Mouse (Mus musculus): ENCODE results near the gene Ubald1. TPM values are rescaled to one million over a fixed set of nuclear protein-coding genes. Genes with fewer than 3 reads are reported as not detected.

Gene Ubald1
- polyA plus RNA-seq, 1 experiment, result 38.1 TPM

DNA sequence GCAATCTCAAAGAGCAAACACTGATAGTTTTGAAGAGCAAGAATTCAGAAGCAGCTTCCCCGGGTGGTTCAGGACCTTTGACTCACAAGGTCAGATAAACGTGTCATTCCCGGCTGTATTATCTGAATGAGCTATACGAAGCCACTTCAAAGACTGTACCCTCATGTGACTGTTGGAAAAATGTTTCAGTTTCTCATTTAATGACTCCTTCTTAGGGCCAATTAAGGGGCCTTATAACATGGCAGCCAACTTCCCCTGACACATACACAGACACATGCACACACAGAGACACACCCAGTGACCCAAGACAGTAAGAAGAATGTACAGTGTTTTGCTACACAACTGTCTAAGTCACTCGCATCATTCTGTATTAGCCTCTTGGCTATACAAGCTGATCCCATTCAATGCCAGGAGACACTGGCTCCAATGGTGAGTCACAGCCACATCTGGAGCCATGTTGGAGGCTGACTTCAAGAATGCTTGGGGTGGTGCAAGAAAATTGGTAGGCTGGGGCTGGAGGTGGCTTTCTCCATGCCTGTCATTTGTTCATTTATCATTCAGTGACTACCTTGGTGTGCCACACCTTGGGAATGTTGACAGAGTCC is 25.0 kb downstream of the Ubald1 start:
- H3K4me3 ChIP-seq (replicated peaks; ENCODE audit: control insufficient read depth, low read depth, low read length), result no peak overlapping the region
- no peak overlapping the region for H3K27ac ChIP-seq (ENCODE audit: control insufficient read depth, insufficient read depth, low read depth, low read length, poor library complexity)
- H3K4me1 ChIP-seq (ENCODE audit: control insufficient read depth, insufficient read depth, low read length), result no peaks in the 10 kb centered on the region
- 83% methylated on average over 5 of the region's 5 CpGs for WGBS
- TF ChIP-seq CTCF (IDR thresholded peaks at IDR 0.05; ENCODE audit: control insufficient read depth, insufficient read depth, low read length) (no peak), POLR2A (IDR thresholded peaks at IDR 0.05; ENCODE audit: borderline replicate concordance, control insufficient read depth, low read depth, low read length) (no peak)

DNA sequence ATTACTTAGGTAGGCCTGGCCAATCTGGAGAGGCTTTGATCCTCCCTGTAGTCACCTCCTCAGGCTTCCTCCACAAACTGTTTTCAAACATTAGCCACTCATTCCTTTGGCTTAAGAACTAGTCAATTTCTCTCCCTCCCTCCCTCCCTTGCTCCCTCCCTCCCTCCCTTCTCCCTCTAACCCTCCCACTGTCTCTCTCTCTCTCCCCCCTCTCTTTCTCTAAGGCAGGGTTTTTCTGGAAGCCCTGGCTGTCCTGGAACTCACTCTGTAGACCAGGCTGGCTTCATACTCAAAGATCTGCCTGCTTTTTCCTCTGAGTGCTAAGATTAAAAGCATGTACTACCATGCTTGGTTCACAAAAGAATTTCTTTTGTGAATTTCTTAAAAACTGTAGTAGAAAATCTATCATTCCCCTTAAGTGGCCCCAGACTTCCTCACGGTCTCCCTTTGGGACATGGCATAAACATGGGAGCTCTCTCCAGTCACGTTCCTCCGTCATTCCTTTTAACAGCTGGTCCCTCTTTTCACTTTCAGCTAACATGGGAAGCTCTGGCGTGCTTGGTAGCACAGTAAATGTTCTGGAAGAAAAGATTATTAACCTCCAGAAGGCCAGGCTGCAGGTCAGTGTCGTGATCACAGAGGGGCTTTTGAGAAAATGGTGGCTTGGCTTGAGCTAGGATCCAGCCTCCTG is 29.0 kb downstream of the Ubald1 start:
- 81% methylated on average over 5 of the region's 5 CpGs for WGBS
- Histone ChIP-seq H3K4me3 (replicated peaks; ENCODE audit: control insufficient read depth, low read depth, low read length) (no peak overlapping the region), H3K4me1 (ENCODE audit: control insufficient read depth, insufficient read depth, low read length) (no peaks in the 10 kb centered on the region; the same call in 1 of the 2 replicates), H3K27ac (ENCODE audit: control insufficient read depth, insufficient read depth, low read depth, low read length, poor library complexity) (no peak overlapping the region)
- no peak for TF ChIP-seq POLR2A (IDR thresholded peaks at IDR 0.05; ENCODE audit: borderline replicate concordance, control insufficient read depth, low read depth, low read length)
- TF ChIP-seq CTCF (IDR thresholded peaks at IDR 0.05; ENCODE audit: control insufficient read depth, insufficient read depth, low read length), result no peak

DNA sequence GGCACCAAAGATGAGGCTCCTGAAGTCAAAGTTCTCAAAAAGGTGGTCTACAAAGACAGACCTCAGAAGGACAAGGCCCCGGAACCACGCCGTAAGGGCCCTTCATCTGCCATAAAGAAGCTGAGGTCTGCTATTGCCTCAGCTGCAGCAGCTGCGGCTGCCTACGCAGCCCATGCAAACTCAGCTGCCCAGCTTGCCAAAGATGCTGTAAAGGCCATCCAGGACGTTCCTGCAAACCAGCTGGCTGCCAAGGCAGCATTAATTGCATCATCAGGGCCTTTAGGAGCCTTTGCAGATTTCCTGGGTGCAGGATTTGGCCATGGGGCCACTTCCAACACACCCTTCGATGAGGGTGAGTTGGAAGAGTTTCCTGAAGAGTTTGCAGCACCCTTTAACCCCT is 29.8 kb downstream of the Ubald1 start:
- H3K4me1 ChIP-seq (ENCODE audit: control insufficient read depth, insufficient read depth, low read length), result no peaks in the 10 kb centered on the region; the same call in 1 of the 2 replicates
- TF ChIP-seq POLR2A (IDR thresholded peaks at IDR 0.05; ENCODE audit: borderline replicate concordance, control insufficient read depth, low read depth, low read length), result no peak
- no peak for TF ChIP-seq CTCF (IDR thresholded peaks at IDR 0.05; ENCODE audit: control insufficient read depth, insufficient read depth, low read length)
- 75% methylated on average over 7 of the region's 7 CpGs for WGBS
- no peak overlapping the region for H3K27ac ChIP-seq (ENCODE audit: control insufficient read depth, insufficient read depth, low read depth, low read length, poor library complexity)
- no peak overlapping the region for H3K4me3 ChIP-seq (replicated peaks; ENCODE audit: control insufficient read depth, low read depth, low read length)

DNA sequence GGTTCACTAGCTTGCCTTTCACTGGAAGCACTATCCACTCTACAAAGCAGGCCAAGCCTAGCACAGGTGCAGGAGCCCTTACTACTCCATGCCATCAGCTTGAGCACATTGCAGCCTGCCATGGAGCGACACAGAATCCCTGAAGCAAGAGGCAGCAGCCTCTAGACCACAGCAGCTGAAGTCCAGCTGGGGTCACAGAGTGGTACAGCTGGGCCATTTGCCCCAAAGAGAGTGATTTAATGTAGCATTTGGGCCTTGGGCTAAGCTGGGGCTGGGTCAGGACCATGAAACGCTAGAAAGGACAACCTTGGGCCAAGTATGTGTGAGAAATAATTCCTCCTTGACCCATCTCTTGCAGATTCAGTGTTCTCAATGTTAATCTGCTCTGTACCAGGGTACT is 32.0 kb downstream of the Ubald1 start:
- H3K4me3 ChIP-seq (replicated peaks; ENCODE audit: control insufficient read depth, low read depth, low read length), result no peak overlapping the region
- 76% methylated on average over 2 of the region's 2 CpGs for WGBS
- H3K4me1 ChIP-seq (ENCODE audit: control insufficient read depth, insufficient read depth, low read length), result no peaks in the 10 kb centered on the region; the same call in 1 of the 2 replicates
- no peak overlapping the region for H3K27ac ChIP-seq (ENCODE audit: control insufficient read depth, insufficient read depth, low read depth, low read length, poor library complexity)
- TF ChIP-seq CTCF (IDR thresholded peaks at IDR 0.05; ENCODE audit: control insufficient read depth, insufficient read depth, low read length), result no peak
- no peak for TF ChIP-seq POLR2A (IDR thresholded peaks at IDR 0.05; ENCODE audit: borderline replicate concordance, control insufficient read depth, low read depth, low read length)

DNA sequence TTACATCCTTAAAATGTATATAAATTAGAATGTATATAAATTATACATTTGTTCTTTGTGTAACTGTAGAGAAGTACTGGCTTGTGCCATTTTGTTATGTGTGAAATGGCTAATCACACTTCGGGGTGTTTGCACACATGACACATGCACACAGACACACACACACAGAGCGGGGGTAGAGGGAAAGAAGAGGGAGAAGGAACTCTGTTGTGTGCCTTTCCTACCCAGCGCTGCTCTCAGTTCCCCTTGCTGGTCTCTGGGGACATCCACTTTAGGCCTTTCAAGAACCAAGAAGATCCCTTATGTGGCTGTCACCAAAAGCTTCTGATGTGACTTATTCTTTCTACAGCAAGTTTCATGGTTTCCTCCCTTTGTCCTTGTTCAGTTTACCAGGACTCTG is 33.1 kb downstream of the Ubald1 start:
- 36% methylated on average over 3 of the region's 3 CpGs for WGBS
- Histone ChIP-seq H3K4me1 (ENCODE audit: control insufficient read depth, insufficient read depth, low read length) (no peaks in the 10 kb centered on the region; the same call in 1 of the 2 replicates), H3K27ac (ENCODE audit: control insufficient read depth, insufficient read depth, low read depth, low read length, poor library complexity) (no peak overlapping the region), H3K4me3 (replicated peaks; ENCODE audit: control insufficient read depth, low read depth, low read length) (no peak overlapping the region)
- TF ChIP-seq POLR2A (IDR thresholded peaks at IDR 0.05; ENCODE audit: borderline replicate concordance, control insufficient read depth, low read depth, low read length), result no peak
- no peak for TF ChIP-seq CTCF (IDR thresholded peaks at IDR 0.05; ENCODE audit: control insufficient read depth, insufficient read depth, low read length)

GRCm38 (mm10) chr16:4840231-4840630 is 39.9 kb downstream of the Ubald1 start:
- 68% methylated on average over 8 of the region's 8 CpGs for WGBS
- no peak overlapping the region for H3K27ac ChIP-seq (ENCODE audit: control insufficient read depth, insufficient read depth, low read depth, low read length, poor library complexity)
- TF ChIP-seq CTCF (IDR thresholded peaks at IDR 0.05; ENCODE audit: control insufficient read depth, insufficient read depth, low read length) (no peak), POLR2A (IDR thresholded peaks at IDR 0.05; ENCODE audit: borderline replicate concordance, control insufficient read depth, low read depth, low read length) (no peak)
- H3K4me1 ChIP-seq (ENCODE audit: control insufficient read depth, insufficient read depth, low read length), result no peaks in the 10 kb centered on the region
- no peak overlapping the region for H3K4me3 ChIP-seq (replicated peaks; ENCODE audit: control insufficient read depth, low read depth, low read length)

DNA sequence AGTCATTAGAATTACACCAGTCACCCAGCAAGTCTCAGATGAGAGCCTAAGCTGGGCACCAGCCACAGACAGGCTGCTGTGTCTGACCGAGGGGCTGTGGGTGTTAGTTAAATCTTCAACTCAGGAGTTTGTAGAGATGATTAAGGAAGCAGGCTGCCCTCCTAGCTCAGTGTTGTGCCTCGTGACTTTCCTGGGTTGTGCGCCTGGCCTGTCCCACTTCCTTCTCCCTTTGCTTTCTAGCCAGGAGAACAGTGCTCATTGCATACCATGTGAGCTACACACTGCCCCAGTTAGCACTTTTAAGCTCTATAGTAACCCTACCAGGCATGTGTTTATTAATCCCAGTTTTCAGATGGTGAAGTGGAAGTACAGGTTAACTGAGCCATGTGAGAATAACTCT is 40.6 kb downstream of the Ubald1 start:
- H3K4me1 ChIP-seq (ENCODE audit: control insufficient read depth, insufficient read depth, low read length), result no peaks in the 10 kb centered on the region
- TF ChIP-seq CTCF (IDR thresholded peaks at IDR 0.05; ENCODE audit: control insufficient read depth, insufficient read depth, low read length) (no peak), POLR2A (IDR thresholded peaks at IDR 0.05; ENCODE audit: borderline replicate concordance, control insufficient read depth, low read depth, low read length) (no peak)
- 27% methylated on average over 3 of the region's 3 CpGs for WGBS
- no peak overlapping the region for H3K27ac ChIP-seq (ENCODE audit: control insufficient read depth, insufficient read depth, low read depth, low read length, poor library complexity)
- H3K4me3 ChIP-seq (replicated peaks; ENCODE audit: control insufficient read depth, low read depth, low read length), result no peak overlapping the region

- Histone ChIP-seq H3K27ac (ENCODE audit: control insufficient read depth, insufficient read depth, low read depth, low read length, poor library complexity) (no peak overlapping the region), H3K4me3 (replicated peaks; ENCODE audit: control insufficient read depth, low read depth, low read length) (no peak overlapping the region), H3K4me1 (ENCODE audit: control insufficient read depth, insufficient read depth, low read length) (no peaks in the 10 kb centered on the region)
- WGBS, result 82% methylated on average over 3 of the region's 3 CpGs
- TF ChIP-seq CTCF (IDR thresholded peaks at IDR 0.05; ENCODE audit: control insufficient read depth, insufficient read depth, low read length), result no peak
- no peak for TF ChIP-seq POLR2A (IDR thresholded peaks at IDR 0.05; ENCODE audit: borderline replicate concordance, control insufficient read depth, low read depth, low read length)
These were observed 42.5 kb downstream of the Ubald1 start for GRCm38 (mm10) chr16:4837631-4838030.

All from bone marrow, adult 2 months (tissue).